Mouse (Mus musculus) thymus, adult 2 months (tissue): ENCODE measurements at regions not wholly inside any gene's neighbourhood (a gene's known extent, or its start where the extent isn't known, plus 50 kb on each side); places are given as distances from the start of the nearest gene placed in this dataset.

Source experiments
- CTCF ChIP-seq: fragments of 200-500 bp; IDR thresholded peaks from 2 replicates; pipeline ENCODE4 v1.5.1; 2012; ENCODE audit warnings: mild to moderate bottlenecking, control low read depth, low read length, moderate library complexity, borderline replicate concordance; ENCODE audit not compliant: control insufficient read depth, poor library complexity, insufficient read depth; ENCODE audit errors: extremely low read depth
- POLR2A ChIP-seq: fragments of 200-500 bp; IDR thresholded peaks from 2 replicates; pipeline ENCODE4 v1.6.1; 2012; ENCODE audit warnings: mild to moderate bottlenecking, low read length, control low read depth, moderate library complexity; ENCODE audit not compliant: control insufficient read depth, poor library complexity, insufficient read depth; ENCODE audit errors: extremely low read depth

DNA sequence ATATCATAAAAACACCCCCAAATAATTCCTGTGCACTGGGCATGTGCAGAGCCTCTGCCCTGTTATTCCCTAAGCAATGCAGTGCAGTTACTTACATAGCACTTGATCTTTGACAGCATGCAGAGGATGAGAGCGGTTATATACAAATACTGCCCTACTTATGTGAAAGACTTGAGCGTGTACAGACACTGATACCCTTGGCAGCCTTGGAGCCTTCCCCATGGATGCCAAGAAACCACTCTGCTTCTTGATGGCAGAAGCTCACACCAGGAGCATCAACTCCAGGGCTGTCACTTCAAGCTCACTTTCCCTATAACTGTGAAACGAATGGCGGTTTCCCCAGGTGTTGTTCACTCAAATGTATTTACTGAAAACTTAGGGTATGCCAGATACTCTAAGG is 194.4 kb upstream of the Dapk1 start:
- TF ChIP-seq CTCF: no peak
- no peak for TF ChIP-seq POLR2A
